Mouse (Mus musculus) myocyte (in vitro differentiated cells): ENCODE data around the gene Slc37a1. TPM values are rescaled to one million over a fixed set of nuclear protein-coding genes. Genes with fewer than 3 reads are reported as not detected.

Experiments
- H3K27me3 ChIP-seq: one replicate; pipeline ENCODE4 v1.6.1; 2011; ENCODE audit not compliant: control insufficient read depth, insufficient read depth, insufficient read length
- H3K36me3 ChIP-seq: one replicate; pipeline ENCODE4 v1.6.1; 2011; ENCODE audit not compliant: control insufficient read depth, insufficient read depth
- H3K4me2 ChIP-seq: one replicate; pipeline ENCODE4 v1.6.1; 2011; ENCODE audit warnings: low read depth, control low read depth
- H3K4me3 ChIP-seq: one replicate; pipeline ENCODE4 v1.5.1; 2011; ENCODE audit warnings: mild to moderate bottlenecking, control low read depth, moderate library complexity
- H3K79me2 ChIP-seq: one replicate; pipeline ENCODE4 v1.6.1; 2011; ENCODE audit not compliant: control insufficient read depth, insufficient read depth
- H3ac ChIP-seq: one replicate; pipeline ENCODE4 v1.6.1; 2011; ENCODE audit not compliant: control insufficient read depth, insufficient read length
- CEBPB ChIP-seq: IDR thresholded peaks from 2 replicates; pipeline ENCODE4 v1.6.1; 2011; ENCODE audit warnings: mild to moderate bottlenecking, moderate library complexity; ENCODE audit not compliant: poor library complexity, insufficient read depth, severe bottlenecking
- E2F4 ChIP-seq: IDR thresholded peaks from one replicate; pipeline ENCODE4 v1.6.1; 2011; ENCODE audit warnings: mild to moderate bottlenecking, control low read depth, moderate library complexity; ENCODE audit not compliant: insufficient read depth
- MAX ChIP-seq: IDR thresholded peaks from one replicate; pipeline ENCODE4 v1.6.1; 2011; ENCODE audit warnings: low read depth, mild to moderate bottlenecking, control low read depth
- MYOD1 ChIP-seq, 3 experiments: IDR thresholded peaks; one replicate each; pipeline ENCODE4 v1.6.1; 2011; ENCODE audit warnings: control low read depth in 2 of 3, low read depth in 2 of 3, mild to moderate bottlenecking in 2 of 3, moderate library complexity in 1 of 3; ENCODE audit not compliant: insufficient read length in 2 of 3, control insufficient read depth in 1 of 3
- MYOG ChIP-seq, 3 experiments: IDR thresholded peaks; one replicate each; pipeline ENCODE4 v1.6.1; 2011; ENCODE audit warnings: control low read depth in 2 of 3, low read depth in 2 of 3, mild to moderate bottlenecking in 2 of 3; ENCODE audit not compliant: insufficient read length in 2 of 3, control insufficient read depth in 1 of 3, insufficient read depth in 1 of 3
- POLR2A ChIP-seq: IDR thresholded peaks from one replicate; pipeline ENCODE4 v1.6.1; 2011; ENCODE audit warnings: low read depth, mild to moderate bottlenecking, control low read depth, moderate library complexity; ENCODE audit not compliant: insufficient read length
- POLR2AphosphoS2 ChIP-seq: IDR thresholded peaks from one replicate; pipeline ENCODE4 v1.6.1; 2011; ENCODE audit warnings: low read depth, control low read depth; ENCODE audit not compliant: insufficient read length
- REST ChIP-seq: IDR thresholded peaks from one replicate; pipeline ENCODE4 v1.6.1; 2011; ENCODE audit warnings: mild to moderate bottlenecking, control low read depth, moderate library complexity; ENCODE audit not compliant: insufficient read depth, insufficient read length
- SRF ChIP-seq: IDR thresholded peaks from one replicate; pipeline ENCODE4 v1.6.1; 2011; ENCODE audit warnings: low read depth; ENCODE audit not compliant: control insufficient read depth, insufficient read length
- TCF12 ChIP-seq: IDR thresholded peaks from one replicate; pipeline ENCODE4 v1.6.1; 2011; ENCODE audit warnings: mild to moderate bottlenecking, control low read depth; ENCODE audit not compliant: poor library complexity, insufficient read depth, severe bottlenecking
- USF1 ChIP-seq: IDR thresholded peaks from one replicate; pipeline ENCODE4 v1.6.1; 2011; ENCODE audit warnings: low read depth, mild to moderate bottlenecking, control low read depth, moderate library complexity
- polyA plus RNA-seq: library from polyadenylated mRNA; unstranded; fragments of >200 nt; fragmentation: generic; extraction: Trizol; gene quantifications from one replicate; pipeline ENCODE4 v1.2.1, GENCODE M21; 2012; ENCODE audit warnings: missing spikeins

The Slc37a1 gene
- polyA plus RNA-seq, 1 experiment = 0.12 TPM

GRCm38 (mm10) chr17:31328466-31328865, 41.9 kb downstream of the Slc37a1 start:
- H3K4me3 ChIP-seq = no peak overlapping the region
- TF ChIP-seq E2F4 = no peak
- no peak for TF ChIP-seq MYOG (IDR thresholded peaks at IDR 0.05; ENCODE audit: control insufficient read depth in 1 of 3, insufficient read depth in 1 of 3, insufficient read length in 2 of 3, low read depth in 2 of 3)
- H3K4me2 ChIP-seq = no peak overlapping the region
- no peak overlapping the region for H3ac ChIP-seq
- H3K79me2 ChIP-seq = no peaks in the 10 kb centered on the region
- no peaks in the 10 kb centered on the region for H3K36me3 ChIP-seq
- H3K27me3 ChIP-seq = no peaks in the 10 kb centered on the region

GRCm38 (mm10) chr17:31330622-31331021, 44.0 kb downstream of the Slc37a1 start:
- no peak for TF ChIP-seq USF1
- no peak for TF ChIP-seq POLR2AphosphoS2
- no peak for TF ChIP-seq MAX
- no peak for TF ChIP-seq TCF12
- TF ChIP-seq REST = no peak
- no peak for TF ChIP-seq SRF
- Histone ChIP-seq H3K27me3 (peaks cover 2% of the 10 kb centered on the region), H3K4me2 (no peak overlapping the region), H3ac (no peak overlapping the region), H3K4me3 (no peak overlapping the region), H3K36me3 (no peaks in the 10 kb centered on the region), H3K79me2 (no peaks in the 10 kb centered on the region)

GRCm38 (mm10) chr17:31331273-31331672, 44.7 kb downstream of the Slc37a1 start:
- Histone ChIP-seq H3ac (no peak overlapping the region), H3K27me3 (peaks cover 6% of the 10 kb centered on the region), H3K4me3 (no peak overlapping the region), H3K79me2 (no peaks in the 10 kb centered on the region), H3K36me3 (no peaks in the 10 kb centered on the region), H3K4me2 (no peak overlapping the region)
- TF ChIP-seq E2F4 (no peak), CEBPB (no peak), SRF (no peak)

GRCm38 (mm10) chr17:31331920-31332319, 45.3 kb downstream of the Slc37a1 start:
- Histone ChIP-seq H3K4me3 (no peak overlapping the region), H3ac (no peak overlapping the region), H3K4me2 (no peak overlapping the region), H3K36me3 (no peaks in the 10 kb centered on the region), H3K27me3 (peaks cover 11% of the 10 kb centered on the region), H3K79me2 (no peaks in the 10 kb centered on the region)
- TF ChIP-seq MAX (no peak), MYOG (IDR thresholded peaks at IDR 0.05; ENCODE audit: control insufficient read depth in 1 of 3, insufficient read depth in 1 of 3, insufficient read length in 2 of 3, low read depth in 2 of 3) (no peak), POLR2A (no peak), MYOD1 (IDR thresholded peaks at IDR 0.05; ENCODE audit: control insufficient read depth in 1 of 3, insufficient read length in 2 of 3, low read depth in 2 of 3) (peak in 2 of 3 experiments; percentile 2 to 18), CEBPB (no peak), SRF (no peak), REST (no peak)

DNA sequence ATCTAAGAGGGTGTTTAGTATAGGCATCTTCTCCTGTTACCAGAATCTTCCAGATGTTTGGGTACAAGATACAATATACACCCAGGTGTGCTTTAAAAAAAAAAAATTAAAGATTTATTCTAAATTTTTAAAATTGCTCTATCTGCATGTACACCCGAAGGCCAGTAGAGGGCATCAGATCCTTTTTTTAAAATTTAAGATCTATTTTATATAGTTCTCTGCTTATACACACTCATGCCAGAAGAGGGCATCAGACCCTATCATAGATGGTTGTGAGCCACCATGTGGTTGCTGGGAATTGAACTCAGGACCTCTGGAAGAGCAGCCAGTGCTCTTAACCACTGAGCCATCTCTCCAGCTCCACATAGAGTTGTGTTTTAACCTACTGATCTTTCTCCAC, 45.7 kb downstream of the Slc37a1 start:
- TF ChIP-seq MYOG (IDR thresholded peaks at IDR 0.05; ENCODE audit: control insufficient read depth in 1 of 3, insufficient read depth in 1 of 3, insufficient read length in 2 of 3, low read depth in 2 of 3) = no peak
- no peak for TF ChIP-seq REST
- no peak for TF ChIP-seq POLR2A
- TF ChIP-seq E2F4 = no peak
- TF ChIP-seq POLR2AphosphoS2 = no peak
- TF ChIP-seq SRF = no peak
- Histone ChIP-seq H3K36me3 (no peaks in the 10 kb centered on the region), H3K4me2 (no peak overlapping the region), H3K79me2 (no peaks in the 10 kb centered on the region), H3K4me3 (no peak overlapping the region), H3ac (no peak overlapping the region), H3K27me3 (peaks cover 11% of the 10 kb centered on the region)

DNA sequence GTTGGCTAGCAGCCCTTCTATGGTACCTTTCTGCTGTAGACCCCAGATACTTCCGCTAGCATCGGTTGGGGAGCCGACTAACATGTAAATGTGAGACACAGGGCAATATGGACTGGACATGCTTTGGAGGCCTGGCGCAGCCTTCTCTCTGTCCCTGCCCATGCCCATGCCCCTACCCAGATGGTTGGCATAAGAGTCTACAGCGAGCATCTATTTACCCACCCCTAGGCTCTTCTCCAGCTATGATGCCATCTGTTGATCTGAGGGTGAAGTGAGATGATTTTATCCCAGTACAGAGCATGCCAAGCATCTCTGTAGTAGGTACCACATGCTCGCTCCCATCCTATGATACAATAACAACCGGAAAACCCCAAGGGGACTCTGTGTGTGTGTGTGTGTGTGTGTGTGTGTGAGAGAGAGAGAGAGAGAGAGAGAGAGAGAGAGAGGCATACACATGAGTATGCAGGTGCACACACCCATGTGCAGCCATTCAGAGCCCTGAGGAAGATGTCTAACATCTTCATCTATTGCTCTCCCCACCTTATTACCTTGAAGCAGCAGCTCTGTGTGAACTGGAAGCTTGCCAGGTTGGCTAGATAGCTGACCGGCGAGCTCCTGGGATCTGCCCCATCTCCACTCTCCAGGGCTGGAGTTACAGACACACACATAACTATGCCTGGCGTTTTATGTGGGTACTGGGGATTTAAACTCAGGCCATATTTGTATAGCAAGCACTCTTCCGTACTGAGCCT, 48.1 kb downstream of the Slc37a1 start:
- Histone ChIP-seq H3K27me3 (peaks cover 35% of the 10 kb centered on the region), H3K36me3 (no peaks in the 10 kb centered on the region), H3ac (no peak overlapping the region), H3K79me2 (no peaks in the 10 kb centered on the region), H3K4me3 (no peak overlapping the region), H3K4me2 (no peak overlapping the region)
- TF ChIP-seq MAX (no peak), POLR2AphosphoS2 (no peak), MYOG (IDR thresholded peaks at IDR 0.05; ENCODE audit: control insufficient read depth in 1 of 3, insufficient read depth in 1 of 3, insufficient read length in 2 of 3, low read depth in 2 of 3) (no peak)
